25 mouse cellular contexts compared by ENCODE assay signal in genomic region chr16:35847138-35847537, GRCm38 (mm10).
"Had no signal": no experiment of that assay in that cellular context is flagged by ENCODE, and none has a peak within 500 bp of the region (broad histone marks: within the 10 kb centered on the region; RNA-seq: fewer than 3 reads in every experiment).

No protein-coding gene starts in this region.

- H3K4me1 ChIP-seq: embryonic facial prominence, embryonic 10.5 days; embryonic facial prominence, embryonic 12.5 days; embryonic facial prominence, embryonic 13.5 days; embryonic facial prominence, embryonic 15.5 days; forebrain, embryonic 10.5 days; forebrain, embryonic 12.5 days; forebrain, embryonic 13.5 days; forebrain, embryonic 15.5 days had no signal

- H3K4me3 ChIP-seq: embryonic facial prominence, embryonic 10.5 days; embryonic facial prominence, embryonic 12.5 days; embryonic facial prominence, embryonic 13.5 days; embryonic facial prominence, embryonic 15.5 days; erythroblast, embryonic 14.5 days; forebrain, embryonic 10.5 days; forebrain, embryonic 12.5 days; forebrain, embryonic 13.5 days; forebrain, embryonic 15.5 days; gastrocnemius, adult 2 months; heart, adult 2 months had no signal

- H3K9me3 ChIP-seq: embryonic facial prominence, embryonic 10.5 days; embryonic facial prominence, embryonic 12.5 days; embryonic facial prominence, embryonic 13.5 days; embryonic facial prominence, embryonic 15.5 days; forebrain, embryonic 10.5 days; forebrain, embryonic 12.5 days; forebrain, embryonic 13.5 days; forebrain, embryonic 15.5 days had no signal

- H3K27ac ChIP-seq: embryonic facial prominence, embryonic 10.5 days; embryonic facial prominence, embryonic 12.5 days; embryonic facial prominence, embryonic 13.5 days; embryonic facial prominence, embryonic 15.5 days; forebrain, embryonic 10.5 days; forebrain, embryonic 12.5 days; forebrain, embryonic 13.5 days; forebrain, embryonic 15.5 days; gastrocnemius, adult 2 months; heart, adult 2 months had no signal

- H3K27me3 ChIP-seq: embryonic facial prominence, embryonic 12.5 days; embryonic facial prominence, embryonic 13.5 days; embryonic facial prominence, embryonic 15.5 days; forebrain, embryonic 12.5 days; forebrain, embryonic 13.5 days; forebrain, embryonic 15.5 days had no signal

- H3K36me3 ChIP-seq: embryonic facial prominence, embryonic 10.5 days; embryonic facial prominence, embryonic 12.5 days; embryonic facial prominence, embryonic 13.5 days; embryonic facial prominence, embryonic 15.5 days; forebrain, embryonic 10.5 days; forebrain, embryonic 12.5 days; forebrain, embryonic 15.5 days had no signal

- ATAC-seq: forebrain, embryonic 13.5 days; forebrain, embryonic 14.5 days; forebrain, embryonic 15.5 days; forebrain, embryonic 16.5 days; forebrain, postnatal 0 days had no signal

- H3K9ac ChIP-seq: embryonic facial prominence, embryonic 12.5 days; embryonic facial prominence, embryonic 13.5 days; embryonic facial prominence, embryonic 15.5 days; forebrain, embryonic 12.5 days; forebrain, embryonic 13.5 days; forebrain, embryonic 15.5 days; forebrain, postnatal 0 days had no signal

- DNase-seq: cerebellum, adult 9-10 months; cerebellum, adult 9-11 months; cerebellum, postnatal 14 days; cerebellum, postnatal 36 days; embryo, embryonic 11 days; forebrain, postnatal 0 days; gastrocnemius, adult 2 months; gastrocnemius, postnatal 10 days; gastrocnemius, postnatal 14 days; gastrocnemius, postnatal 25 days; gastrocnemius, postnatal 36 days; heart, adult 11 months; heart, adult 18-20 months; heart, adult 2 months had no signal
